Mouse (Mus musculus) brain, embryonic 18.5 days (tissue): ENCODE data around the gene Pkib.
A peak's percentile ranks its signal among the peaks of the same experiment; 100 is the strongest.

Experiments used
- DNase-seq: peaks from one replicate; pipeline ENCODE4 v3.0.0-alpha.2; 2012; ENCODE audit warnings: low read depth, low spot score

Gene Pkib

DNA sequence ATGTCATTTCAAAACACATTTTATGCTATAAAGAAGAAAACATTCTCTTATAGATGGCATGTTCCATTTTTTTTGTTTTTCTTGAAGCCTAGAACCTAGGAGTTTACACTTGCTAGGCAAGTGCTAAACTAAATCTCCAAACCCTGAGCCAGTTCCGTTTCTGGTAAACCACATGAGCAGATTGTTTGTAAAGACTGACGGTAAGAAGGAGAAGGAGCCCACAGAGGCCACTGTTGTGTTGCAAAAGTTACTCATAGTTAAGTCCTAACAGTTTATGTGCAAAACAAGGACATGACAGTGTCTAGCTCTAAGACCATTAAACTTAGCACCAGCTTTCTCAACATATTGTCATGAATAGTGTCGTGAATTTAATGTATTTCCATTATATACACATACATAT is 99.9 kb downstream of the Pkib start:
- no peak for DNase-seq

GRCm38 (mm10) chr10:57740733-57741132 is 109.0 kb downstream of the Pkib start:
- no peak for DNase-seq

GRCm38 (mm10) chr10:57741351-57741750 is 109.6 kb downstream of the Pkib start:
- no peak for DNase-seq

- DNase-seq, result no peak
Observed at GRCm38 (mm10) chr10:57743045-57743444, 111.3 kb downstream of the Pkib start.

- DNase-seq, result peak; percentile 67
Observed at GRCm38 (mm10) chr10:57743606-57744016, 111.8 kb downstream of the Pkib start.

GRCm38 (mm10) chr10:57744128-57744765 is 112.5 kb downstream of the Pkib start:
- DNase-seq, result peak; percentile 42

GRCm38 (mm10) chr10:57745452-57745851 is 113.7 kb downstream of the Pkib start:
- no peak for DNase-seq

DNA sequence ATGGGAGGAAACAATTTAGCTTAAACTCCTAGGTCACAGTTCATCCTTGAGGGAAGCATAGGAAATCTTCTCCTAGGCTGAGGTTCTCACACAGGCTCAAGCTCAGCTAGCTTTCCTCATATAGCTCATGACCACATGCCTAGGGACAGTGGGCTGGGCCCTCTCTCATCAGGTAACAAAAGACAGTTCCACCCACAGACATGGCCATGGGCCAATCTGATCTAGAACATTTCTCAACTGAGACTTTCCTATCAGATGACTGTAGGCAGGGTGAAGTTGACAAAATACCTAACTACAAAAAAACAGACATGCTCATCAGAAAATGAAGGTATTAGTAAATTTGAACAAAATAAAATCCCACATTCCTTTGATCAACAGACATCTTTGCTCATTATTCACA is 115.3 kb downstream of the Pkib start:
- no peak for DNase-seq

- no peak for DNase-seq
Observed at GRCm38 (mm10) chr10:57753343-57753742, 121.6 kb downstream of the Pkib start.

GRCm38 (mm10) chr10:57755201-57755736 is 123.5 kb downstream of the Pkib start:
- no peak for DNase-seq

DNA sequence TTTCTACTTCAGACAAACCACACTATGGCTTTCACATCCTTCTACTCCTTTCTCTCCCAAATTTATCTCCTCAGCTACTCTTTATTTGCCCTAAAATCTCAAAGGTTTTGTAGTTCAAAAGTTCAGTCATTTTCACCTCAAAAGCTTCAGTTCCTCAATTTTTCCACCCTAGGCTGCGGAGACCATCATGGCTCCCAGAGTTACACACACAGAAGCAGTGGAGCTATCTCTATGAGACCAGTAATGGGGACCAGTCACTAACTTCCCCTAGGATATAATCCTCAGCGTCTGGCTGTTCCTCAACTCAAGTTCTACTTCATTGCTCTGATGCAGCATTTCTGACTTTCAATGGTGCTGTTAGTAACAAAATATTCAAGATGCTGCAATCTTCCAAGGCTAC is 127.2 kb downstream of the Pkib start:
- no peak for DNase-seq

DNA sequence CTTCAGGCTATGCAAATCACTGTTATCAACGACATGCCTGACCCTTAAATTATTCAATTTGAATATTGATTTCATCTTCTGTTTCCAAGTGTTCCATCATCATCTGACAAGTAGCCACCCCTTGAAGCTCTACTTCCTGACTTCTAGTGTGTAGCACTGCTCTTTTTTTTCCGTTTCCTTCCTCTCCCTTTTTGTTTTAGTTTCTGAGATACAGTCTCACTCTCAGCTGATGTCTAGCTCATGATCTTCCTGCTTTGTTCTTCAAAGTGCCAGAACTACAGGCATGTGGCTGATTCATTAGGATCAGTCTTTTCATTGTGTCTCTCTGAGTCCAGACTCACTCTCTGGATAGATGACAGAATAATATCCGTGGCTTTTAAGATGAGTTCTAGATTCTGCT is 128.9 kb downstream of the Pkib start:
- DNase-seq, result no peak

DNA sequence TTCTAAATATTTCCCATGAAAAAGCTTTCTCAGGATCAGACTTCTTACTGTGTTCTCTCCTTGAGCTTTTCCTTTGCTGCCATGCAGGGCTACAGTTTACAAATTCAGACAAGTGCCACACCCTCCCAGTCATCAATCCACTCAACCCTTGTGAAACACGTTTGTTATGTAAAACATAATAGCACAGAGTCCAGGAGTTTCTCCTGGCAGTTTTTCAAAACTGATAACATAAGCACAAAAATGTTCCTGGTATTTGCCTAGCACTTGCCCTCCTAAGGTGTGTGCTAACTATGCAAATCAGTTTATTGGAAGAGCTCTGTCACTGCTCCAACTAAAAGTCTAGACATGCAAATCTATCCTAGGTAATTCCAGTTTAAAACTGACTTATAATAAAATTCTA is 131.3 kb downstream of the Pkib start:
- no peak for DNase-seq

DNA sequence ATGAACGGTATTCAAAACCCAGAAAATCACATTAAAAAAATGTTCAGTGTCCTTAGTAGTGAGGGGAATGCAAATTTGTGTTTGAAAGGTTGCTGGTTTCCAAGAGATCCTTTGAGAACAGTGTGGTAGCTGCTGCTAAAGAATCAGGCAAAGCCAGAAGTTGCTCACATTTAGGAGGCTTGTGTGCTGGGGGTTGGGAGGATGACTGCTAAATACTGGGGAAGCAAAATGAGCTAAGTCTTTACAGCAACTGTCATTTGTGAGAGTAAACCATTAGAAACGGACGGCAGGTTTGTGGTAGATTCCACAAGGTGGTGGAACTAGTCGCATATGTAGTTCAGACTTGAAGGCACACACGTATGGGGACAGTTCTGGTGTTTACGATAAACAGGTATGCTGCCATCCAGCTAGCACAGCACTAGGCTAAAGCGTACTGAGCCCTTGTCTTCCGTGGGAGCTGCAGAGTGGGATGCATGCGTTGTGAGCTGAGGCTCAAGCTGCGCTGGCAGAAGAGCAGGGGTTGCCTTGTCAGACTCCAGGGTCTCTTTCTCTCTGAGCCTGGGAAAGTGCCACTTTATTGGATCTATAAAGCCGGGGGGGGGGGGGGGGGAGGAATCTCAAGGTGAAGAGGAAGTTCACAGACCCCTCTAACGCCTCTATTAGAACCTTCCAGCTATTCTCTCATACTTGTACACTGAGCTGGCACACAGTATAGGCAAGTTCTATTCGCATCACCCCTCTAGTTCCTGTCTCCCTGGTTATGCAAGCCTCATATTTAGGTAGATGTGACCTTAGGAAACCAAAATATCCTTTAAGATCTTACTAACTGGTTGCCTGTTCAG is 151.7 kb downstream of the Pkib start:
- DNase-seq, result peak; percentile 34

DNA sequence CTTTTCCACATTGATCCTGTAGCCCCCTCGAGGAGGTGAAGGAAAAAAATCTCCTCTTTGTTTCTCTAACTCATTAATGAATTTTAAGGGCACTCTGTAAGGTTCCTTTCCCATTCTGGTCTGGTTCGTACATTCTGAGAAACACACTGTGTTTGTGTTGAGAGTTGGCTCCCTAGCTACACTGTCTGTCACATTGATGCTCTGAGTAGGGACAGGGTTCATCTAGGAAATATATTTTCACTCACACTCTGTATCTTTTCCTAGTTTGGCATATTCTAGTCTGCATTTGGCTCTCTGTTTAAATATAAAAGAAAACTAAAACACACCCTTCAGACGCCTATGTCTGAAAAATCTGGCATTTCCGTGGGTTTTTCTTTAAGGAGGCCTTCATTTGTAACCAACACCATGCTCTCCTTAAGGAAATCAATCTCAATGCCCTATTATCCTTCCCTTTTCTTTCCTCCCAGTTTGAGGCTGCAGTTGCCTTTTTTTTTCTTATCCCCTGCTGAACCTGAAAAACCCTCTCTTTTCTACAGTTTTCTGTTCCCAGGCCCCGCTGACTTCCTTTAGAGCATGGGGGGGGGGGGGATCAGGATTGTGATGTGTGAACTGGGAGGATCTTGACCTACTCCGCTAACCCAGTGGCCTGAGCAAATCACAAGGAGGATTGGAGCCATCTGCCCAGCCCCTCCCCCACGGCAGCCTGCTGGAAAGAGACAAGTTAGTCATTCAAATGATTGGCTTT is 152.5 kb downstream of the Pkib start:
- peak; percentile 81 for DNase-seq

DNA sequence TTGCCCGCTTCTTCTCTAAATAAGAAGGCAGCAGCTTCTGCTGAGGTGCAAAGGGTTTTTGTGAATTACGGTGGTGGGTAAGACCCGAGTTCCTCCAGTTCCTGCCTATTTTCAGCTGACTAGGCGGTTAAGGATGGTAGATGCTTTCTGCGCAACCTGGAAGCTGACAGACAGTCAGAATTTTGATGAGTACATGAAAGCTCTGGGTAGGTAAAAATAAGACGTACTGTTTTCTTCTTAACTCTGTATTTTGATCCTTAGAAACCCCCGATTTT is 153.0 kb downstream of the Pkib start, which contains the start of gene Fabp7:
TSS of gene Fabp7 (plus strand) at position 6 of the 275 bp plus-strand sequence.
- DNase-seq, result no peak

- no peak for DNase-seq
Observed at GRCm38 (mm10) chr10:57785552-57785951, 153.8 kb downstream of the Pkib start.
